Mouse (Mus musculus): ENCODE measurements around the gene Sgcd. TPM values are rescaled to one million over a fixed set of nuclear protein-coding genes. Genes with fewer than 3 reads are reported as not detected.

The Sgcd gene
- 6.7 and 8.1 TPM in 2 replicates for polyA plus RNA-seq (2015; fragmentation: Nextera tagmentation; extraction: Ambion mirVana)

DNA sequence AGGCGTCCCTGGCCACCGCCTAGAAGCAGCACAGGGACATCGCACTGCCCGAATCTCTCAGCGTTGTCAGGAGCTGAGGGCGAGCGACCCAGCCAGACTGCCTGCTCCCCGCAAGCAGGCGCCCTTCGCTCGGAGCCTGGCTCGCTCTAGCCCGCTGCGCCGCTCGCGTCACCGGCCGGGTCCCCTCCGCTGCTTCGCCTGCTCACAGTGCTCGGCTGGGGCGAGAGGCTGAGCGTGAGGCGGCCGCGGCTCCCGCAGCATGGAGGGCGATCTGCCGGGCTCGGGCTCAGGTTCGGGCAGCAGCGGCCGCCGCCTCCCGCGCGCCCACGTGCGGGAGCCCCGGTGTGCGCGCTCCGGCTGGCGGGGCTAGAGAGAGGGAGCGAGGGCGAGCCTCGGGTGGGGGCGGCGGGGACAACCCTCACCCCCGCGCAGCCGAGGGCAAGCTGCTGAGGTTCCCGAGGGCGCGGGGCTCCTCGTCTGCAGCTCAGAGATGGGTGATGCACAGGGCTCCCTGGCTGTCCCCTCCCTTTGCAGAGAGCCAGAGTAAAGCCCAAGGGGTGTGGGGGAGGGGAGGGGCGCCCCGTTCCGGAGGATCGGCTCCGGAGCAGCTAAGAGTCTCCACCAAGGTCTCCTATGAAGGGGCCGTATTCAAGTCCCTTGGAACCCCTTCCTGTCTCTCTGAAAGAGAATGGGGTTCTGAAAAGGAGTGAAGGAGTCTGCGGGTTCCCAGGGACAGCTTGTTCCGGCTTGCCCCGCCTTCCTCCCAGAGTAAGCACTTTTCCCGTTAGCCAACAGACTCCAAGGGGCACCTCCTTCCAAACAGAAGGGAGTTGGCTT lies at the start of gene Sgcd:
Gene Sgcd, minus strand, starts transcription at position 273 of the 837 bp plus-strand sequence.
- no peaks in the 10 kb centered on the region for H3K36me3 ChIP-seq (ENCODE audit: control insufficient read depth, insufficient read depth)
- H3K4me2 ChIP-seq (ENCODE audit: low read depth, low read length) = peak within 1 kb of the TSS; percentile 99
- ATAC-seq (replicated peaks; ENCODE audit: extremely low read depth, insufficient read depth, low FRiP score) = peak; percentile 76
- no peak within 1 kb of the TSS for H3K27ac ChIP-seq (ENCODE audit: low read length)
- peak within 1 kb of the TSS; percentile 68 for H3K4me3 ChIP-seq (ENCODE audit: low read length)
- no peaks in the 10 kb centered on the region for H3K9me3 ChIP-seq (replicated peaks; ENCODE audit: control insufficient read depth, low read length)
- peak within 1 kb of the TSS; percentile 69 for H3K9ac ChIP-seq (ENCODE audit: low read length)
- H3K27me3 ChIP-seq (ENCODE audit: control insufficient read depth, insufficient read depth, low read length) = peaks cover 43% of the 10 kb centered on the region
- WGBS = under 1% methylated on average over 67 of the region's 67 CpGs
- no peaks in the 10 kb centered on the region for H3K4me1 ChIP-seq (ENCODE audit: control insufficient read depth, insufficient read depth, low read length)

- Histone ChIP-seq H3K27me3 (ENCODE audit: control insufficient read depth, insufficient read depth, low read length) (no peaks in the 10 kb centered on the region), H3K4me1 (ENCODE audit: control insufficient read depth, insufficient read depth, low read length) (no peaks in the 10 kb centered on the region), H3K9ac (ENCODE audit: low read length) (no peak overlapping the region), H3K36me3 (ENCODE audit: control insufficient read depth, insufficient read depth) (no peaks in the 10 kb centered on the region), H3K9me3 (replicated peaks; ENCODE audit: control insufficient read depth, low read length) (no peaks in the 10 kb centered on the region), H3K4me3 (ENCODE audit: low read length) (no peak overlapping the region), H3K4me2 (ENCODE audit: low read depth, low read length) (no peak overlapping the region), H3K27ac (ENCODE audit: low read length) (no peak overlapping the region)
- no peak for ATAC-seq (replicated peaks; ENCODE audit: extremely low read depth, insufficient read depth, low FRiP score)
- 53% methylated on average over 4 of the region's 4 CpGs for WGBS
Observed at GRCm38 (mm10) chr11:48038051-48038450, 49.3 kb upstream of the Sgcd start.

DNA sequence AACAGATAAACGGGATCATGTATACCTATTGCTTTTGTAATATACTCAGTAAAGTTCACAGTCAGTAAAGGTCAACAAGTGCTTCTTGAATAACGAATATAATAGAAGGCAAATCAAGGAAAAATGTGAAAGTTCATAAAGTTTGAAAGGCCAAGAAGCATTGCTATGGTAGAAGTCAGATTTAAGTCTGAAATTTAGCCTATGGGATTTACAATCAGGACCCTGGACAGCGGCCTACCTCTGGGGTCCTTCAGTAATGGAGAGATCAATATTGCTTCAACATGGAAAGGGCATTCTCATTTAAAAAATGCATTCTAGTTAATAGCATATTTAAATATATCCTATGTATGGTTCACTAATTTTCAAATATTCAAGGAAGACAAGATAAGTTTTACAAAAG lies 24.1 kb upstream of the Sgcd start:
- no peak overlapping the region for H3K27ac ChIP-seq (ENCODE audit: low read length)
- H3K4me3 ChIP-seq (ENCODE audit: low read length) = no peak overlapping the region
- no peaks in the 10 kb centered on the region for H3K4me1 ChIP-seq (ENCODE audit: control insufficient read depth, insufficient read depth, low read length)
- ATAC-seq (replicated peaks; ENCODE audit: extremely low read depth, insufficient read depth, low FRiP score) = no peak
- no peak overlapping the region for H3K9ac ChIP-seq (ENCODE audit: low read length)
- H3K4me2 ChIP-seq (ENCODE audit: low read depth, low read length) = no peak overlapping the region
- 41% methylated on average over 3 of the region's 3 CpGs for WGBS
- no peaks in the 10 kb centered on the region for H3K36me3 ChIP-seq (ENCODE audit: control insufficient read depth, insufficient read depth)
- H3K9me3 ChIP-seq (replicated peaks; ENCODE audit: control insufficient read depth, low read length) = no peaks in the 10 kb centered on the region
- H3K27me3 ChIP-seq (ENCODE audit: control insufficient read depth, insufficient read depth, low read length) = no peaks in the 10 kb centered on the region

- peak; percentile 55; the same call in 1 of the 2 replicates for ATAC-seq (replicated peaks; ENCODE audit: extremely low read depth, insufficient read depth, low FRiP score)
Observed at GRCm38 (mm10) chr11:47988333-47988696, 454 bp downstream of the Sgcd start.

DNA sequence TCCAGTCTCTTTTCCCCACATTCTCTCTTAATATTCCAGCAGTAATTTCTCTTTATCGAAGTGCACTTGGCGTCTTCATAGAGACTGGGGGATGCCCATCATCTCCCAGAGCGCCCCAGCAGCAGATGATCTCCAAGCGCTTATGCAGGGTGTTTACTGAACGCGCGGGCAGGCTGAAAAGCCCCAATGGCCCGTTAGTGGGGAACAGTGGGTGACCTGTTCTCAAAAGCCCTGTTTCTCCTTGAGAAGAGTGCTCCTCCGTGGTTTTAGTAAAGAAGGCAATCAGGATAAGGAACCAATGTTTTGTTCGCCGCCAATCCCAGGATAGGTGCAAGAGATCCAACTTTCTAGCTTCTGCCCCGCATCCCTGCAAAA lies 889 bp downstream of the Sgcd start:
- Histone ChIP-seq H3K36me3 (ENCODE audit: control insufficient read depth, insufficient read depth) (no peaks in the 10 kb centered on the region), H3K27me3 (ENCODE audit: control insufficient read depth, insufficient read depth, low read length) (peaks cover 43% of the 10 kb centered on the region), H3K9me3 (replicated peaks; ENCODE audit: control insufficient read depth, low read length) (no peaks in the 10 kb centered on the region), H3K4me2 (ENCODE audit: low read depth, low read length) (peak overlapping the region; percentile 99), H3K4me1 (ENCODE audit: control insufficient read depth, insufficient read depth, low read length) (no peaks in the 10 kb centered on the region), H3K9ac (ENCODE audit: low read length) (no peak overlapping the region), H3K4me3 (ENCODE audit: low read length) (peak overlapping the region; percentile 68), H3K27ac (ENCODE audit: low read length) (no peak overlapping the region)
- 14% methylated on average over 12 of the region's 12 CpGs for WGBS
- ATAC-seq (replicated peaks; ENCODE audit: extremely low read depth, insufficient read depth, low FRiP score) = no peak

More at GRCm38 (mm10) chr11:47988333-47988696, 454 bp downstream of the Sgcd start:
- H3K9me3 ChIP-seq (replicated peaks; ENCODE audit: control insufficient read depth, low read length) = no peaks in the 10 kb centered on the region
- H3K27me3 ChIP-seq (ENCODE audit: control insufficient read depth, insufficient read depth, low read length) = peaks cover 43% of the 10 kb centered on the region
- peak overlapping the region; percentile 69 for H3K9ac ChIP-seq (ENCODE audit: low read length)
- H3K36me3 ChIP-seq (ENCODE audit: control insufficient read depth, insufficient read depth) = no peaks in the 10 kb centered on the region
- H3K27ac ChIP-seq (ENCODE audit: low read length) = no peak overlapping the region
- H3K4me1 ChIP-seq (ENCODE audit: control insufficient read depth, insufficient read depth, low read length) = no peaks in the 10 kb centered on the region
- WGBS = under 1% methylated on average over 30 of the region's 31 CpGs
- H3K4me2 ChIP-seq (ENCODE audit: low read depth, low read length) = peak overlapping the region; percentile 99
- peak overlapping the region; percentile 68 for H3K4me3 ChIP-seq (ENCODE audit: low read length)

- Histone ChIP-seq H3K4me3 (ENCODE audit: low read length) (no peak overlapping the region), H3K36me3 (ENCODE audit: control insufficient read depth, insufficient read depth) (no peaks in the 10 kb centered on the region), H3K9ac (ENCODE audit: low read length) (no peak overlapping the region), H3K9me3 (replicated peaks; ENCODE audit: control insufficient read depth, low read length) (no peaks in the 10 kb centered on the region), H3K27ac (ENCODE audit: low read length) (no peak overlapping the region), H3K27me3 (ENCODE audit: control insufficient read depth, insufficient read depth, low read length) (peaks cover 43% of the 10 kb centered on the region), H3K4me2 (ENCODE audit: low read depth, low read length) (no peak overlapping the region), H3K4me1 (ENCODE audit: control insufficient read depth, insufficient read depth, low read length) (no peaks in the 10 kb centered on the region)
- 45% methylated on average over 8 of the region's 8 CpGs for WGBS
- no peak for ATAC-seq (replicated peaks; ENCODE audit: extremely low read depth, insufficient read depth, low FRiP score)
Observed at GRCm38 (mm10) chr11:47987251-47987892, 1.4 kb downstream of the Sgcd start.

DNA sequence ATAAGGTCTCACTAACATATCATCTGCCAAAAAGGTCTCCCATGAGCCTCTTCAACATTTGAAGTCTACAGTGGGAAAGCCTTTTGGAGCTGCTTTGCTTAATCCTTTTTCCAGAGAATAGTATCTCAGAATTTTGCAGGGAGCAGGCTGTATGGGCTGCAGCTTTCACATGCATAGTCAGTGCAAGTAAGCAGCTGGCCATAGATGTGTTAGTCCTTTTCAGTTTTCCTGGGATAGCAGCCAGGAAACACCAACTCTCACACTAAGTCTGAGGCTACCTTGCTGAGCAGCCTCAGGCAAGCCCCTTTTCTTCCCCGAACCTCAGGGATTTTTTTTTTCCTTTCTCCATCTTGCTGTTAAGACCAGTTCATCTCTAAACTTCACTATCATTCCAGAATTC lies 6.6 kb downstream of the Sgcd start:
- no peaks in the 10 kb centered on the region for H3K4me1 ChIP-seq (ENCODE audit: control insufficient read depth, insufficient read depth, low read length)
- no peaks in the 10 kb centered on the region for H3K36me3 ChIP-seq (ENCODE audit: control insufficient read depth, insufficient read depth)
- no peaks in the 10 kb centered on the region for H3K9me3 ChIP-seq (replicated peaks; ENCODE audit: control insufficient read depth, low read length)
- no peak overlapping the region for H3K9ac ChIP-seq (ENCODE audit: low read length)
- ATAC-seq (replicated peaks; ENCODE audit: extremely low read depth, insufficient read depth, low FRiP score) = no peak
- no peak overlapping the region for H3K27ac ChIP-seq (ENCODE audit: low read length)
- H3K27me3 ChIP-seq (ENCODE audit: control insufficient read depth, insufficient read depth, low read length) = peaks cover 9% of the 10 kb centered on the region
- H3K4me3 ChIP-seq (ENCODE audit: low read length) = no peak overlapping the region
- H3K4me2 ChIP-seq (ENCODE audit: low read depth, low read length) = no peak overlapping the region
- 60% methylated on average over 1 of the region's 1 CpGs for WGBS

DNA sequence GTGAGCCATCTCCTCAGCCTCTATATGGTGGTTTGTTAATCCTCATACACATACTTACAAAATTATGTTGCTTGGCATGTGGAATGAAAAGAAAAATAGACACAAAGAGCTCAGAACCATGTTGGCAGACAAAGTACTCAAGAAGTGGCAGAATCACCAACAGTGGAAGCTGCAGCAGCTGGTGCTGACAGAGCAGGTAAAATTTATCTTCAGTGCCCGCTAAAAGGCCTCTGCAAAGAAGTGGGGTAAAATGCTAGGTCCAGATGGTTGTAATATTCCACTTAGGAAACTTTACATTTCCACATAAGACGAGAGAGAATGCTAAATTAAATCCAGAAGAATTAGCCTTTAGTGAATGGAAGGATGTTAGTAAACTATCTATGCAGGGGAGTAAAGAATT lies 7.7 kb downstream of the Sgcd start:
- Histone ChIP-seq H3K27me3 (ENCODE audit: control insufficient read depth, insufficient read depth, low read length) (peaks cover 2% of the 10 kb centered on the region; the same call in 1 of the 2 replicates), H3K4me2 (ENCODE audit: low read depth, low read length) (no peak overlapping the region), H3K36me3 (ENCODE audit: control insufficient read depth, insufficient read depth) (no peaks in the 10 kb centered on the region), H3K4me1 (ENCODE audit: control insufficient read depth, insufficient read depth, low read length) (no peaks in the 10 kb centered on the region), H3K27ac (ENCODE audit: low read length) (no peak overlapping the region), H3K9ac (ENCODE audit: low read length) (no peak overlapping the region), H3K4me3 (ENCODE audit: low read length) (no peak overlapping the region), H3K9me3 (replicated peaks; ENCODE audit: control insufficient read depth, low read length) (no peaks in the 10 kb centered on the region)
- 56% methylated on average over 2 of the region's 2 CpGs for WGBS
- ATAC-seq (replicated peaks; ENCODE audit: extremely low read depth, insufficient read depth, low FRiP score) = no peak

DNA sequence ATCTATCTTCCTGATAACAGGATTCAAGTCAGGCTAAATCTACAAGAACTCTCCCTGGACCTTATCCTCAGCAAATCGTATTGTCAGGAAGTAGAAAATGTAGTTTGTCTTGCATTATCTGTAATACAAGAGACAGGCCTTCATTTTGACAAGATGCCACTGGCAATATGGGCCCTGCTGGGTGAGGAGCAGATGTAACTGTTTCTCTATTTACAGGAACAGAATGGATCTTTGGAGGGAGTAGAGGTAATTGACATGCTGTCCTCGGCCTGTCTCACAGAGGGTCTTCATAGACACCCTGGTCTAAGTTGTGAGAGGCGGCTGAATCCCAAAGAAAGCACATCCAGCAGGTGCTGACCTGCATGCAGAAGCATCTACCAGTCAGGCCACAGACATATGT lies 35.5 kb downstream of the Sgcd start:
- Histone ChIP-seq H3K27me3 (ENCODE audit: control insufficient read depth, insufficient read depth, low read length) (no peaks in the 10 kb centered on the region), H3K9me3 (replicated peaks; ENCODE audit: control insufficient read depth, low read length) (no peaks in the 10 kb centered on the region), H3K4me1 (ENCODE audit: control insufficient read depth, insufficient read depth, low read length) (no peaks in the 10 kb centered on the region), H3K4me3 (ENCODE audit: low read length) (no peak overlapping the region), H3K9ac (ENCODE audit: low read length) (no peak overlapping the region), H3K4me2 (ENCODE audit: low read depth, low read length) (no peak overlapping the region), H3K36me3 (ENCODE audit: control insufficient read depth, insufficient read depth) (no peaks in the 10 kb centered on the region), H3K27ac (ENCODE audit: low read length) (no peak overlapping the region)
- WGBS = 66% methylated on average over 3 of the region's 3 CpGs
- ATAC-seq (replicated peaks; ENCODE audit: extremely low read depth, insufficient read depth, low FRiP score) = no peak
